Mouse (Mus musculus) ES-Bruce4 (cell line): ENCODE measurements around the gene Themis3. TPM values are rescaled to one million over a fixed set of nuclear protein-coding genes. Genes with fewer than 3 reads are reported as not detected.

Experiments used
- H3K27ac ChIP-seq: 2 replicates; pipeline ENCODE4 v1.5.1; 2012; ENCODE audit warnings: low read length, inconsistent platforms; ENCODE audit not compliant: insufficient read depth
- H3K27me3 ChIP-seq: 2 replicates; pipeline ENCODE4 v1.6.1; 2012; ENCODE audit warnings: mild to moderate bottlenecking, low read length, inconsistent platforms; ENCODE audit not compliant: control insufficient read depth, poor library complexity, insufficient read depth, severe bottlenecking
- H3K36me3 ChIP-seq: 2 replicates; pipeline ENCODE4 v1.6.1; 2012; ENCODE audit warnings: inconsistent platforms, mild to moderate bottlenecking, low read length, moderate library complexity; ENCODE audit not compliant: control insufficient read depth, poor library complexity, insufficient read depth, severe bottlenecking
- H3K4me1 ChIP-seq: one replicate; pipeline ENCODE4 v1.8.1; 2011; ENCODE audit warnings: low read length; ENCODE audit not compliant: control insufficient read depth, insufficient read depth
- H3K4me3 ChIP-seq: 2 replicates; pipeline ENCODE4 v1.5.1; 2011; ENCODE audit warnings: low read depth, mild to moderate bottlenecking, low read length
- H3K9ac ChIP-seq: 2 replicates; pipeline ENCODE4 v1.6.1; 2012; ENCODE audit warnings: low read depth, mild to moderate bottlenecking, inconsistent platforms; ENCODE audit not compliant: poor library complexity, severe bottlenecking
- H3K9me3 ChIP-seq: replicated peaks from 2 replicates; pipeline ENCODE4 v1.6.1; 2012; ENCODE audit warnings: mild to moderate bottlenecking, low read length, inconsistent platforms; ENCODE audit not compliant: control insufficient read depth, poor library complexity, insufficient read depth, severe bottlenecking
- CTCF ChIP-seq: IDR thresholded peaks from one replicate; pipeline ENCODE4 v1.8.1; 2011; ENCODE audit warnings: low read depth, low read length
- EP300 ChIP-seq: IDR thresholded peaks from 2 replicates; pipeline ENCODE4 v1.6.1; 2011; ENCODE audit warnings: low read depth, low read length; ENCODE audit not compliant: insufficient read depth
- POLR2A ChIP-seq: IDR thresholded peaks from one replicate; pipeline ENCODE4 v1.8.1; 2011; ENCODE audit warnings: low read length; ENCODE audit not compliant: insufficient read depth
- polyA plus RNA-seq: library from polyadenylated mRNA; stranded (reverse); fragments of >200 nt; gene quantifications from 2 replicates; pipeline ENCODE4 v1.2.4, GENCODE M21; 2011; ENCODE audit warnings: low read depth; ENCODE audit not compliant: missing spikeins, insufficient read depth, insufficient read length

The Themis3 gene
- polyA plus RNA-seq, 1 experiment: not detected

GRCm38 (mm10) chr17:66564213-66564612 is 30.2 kb downstream of the Themis3 start:
- H3K4me3 ChIP-seq: no peak overlapping the region
- TF ChIP-seq POLR2A (no peak), CTCF (no peak), EP300 (no peak)
- no peaks in the 10 kb centered on the region for H3K9me3 ChIP-seq
- H3K36me3 ChIP-seq: no peaks in the 10 kb centered on the region
- H3K9ac ChIP-seq: no peak overlapping the region
- no peaks in the 10 kb centered on the region for H3K27me3 ChIP-seq
- H3K4me1 ChIP-seq: no peaks in the 10 kb centered on the region
- no peak overlapping the region for H3K27ac ChIP-seq

GRCm38 (mm10) chr17:66563551-66563950 is 30.9 kb downstream of the Themis3 start:
- no peaks in the 10 kb centered on the region for H3K9me3 ChIP-seq
- no peak overlapping the region for H3K4me3 ChIP-seq
- no peaks in the 10 kb centered on the region for H3K4me1 ChIP-seq
- H3K9ac ChIP-seq: no peak overlapping the region
- no peaks in the 10 kb centered on the region for H3K36me3 ChIP-seq
- TF ChIP-seq POLR2A (no peak), EP300 (no peak), CTCF (no peak)
- no peak overlapping the region for H3K27ac ChIP-seq
- no peaks in the 10 kb centered on the region for H3K27me3 ChIP-seq

GRCm38 (mm10) chr17:66561380-66561779 is 33.0 kb downstream of the Themis3 start:
- no peak overlapping the region for H3K27ac ChIP-seq
- no peak overlapping the region for H3K4me3 ChIP-seq
- H3K9ac ChIP-seq: no peak overlapping the region
- H3K27me3 ChIP-seq: no peaks in the 10 kb centered on the region
- no peaks in the 10 kb centered on the region for H3K36me3 ChIP-seq
- TF ChIP-seq EP300 (no peak), CTCF (no peak), POLR2A (no peak)
- H3K9me3 ChIP-seq: no peaks in the 10 kb centered on the region
- no peaks in the 10 kb centered on the region for H3K4me1 ChIP-seq

GRCm38 (mm10) chr17:66558404-66559317 is 35.8 kb downstream of the Themis3 start:
- Histone ChIP-seq H3K9me3 (no peaks in the 10 kb centered on the region), H3K4me1 (no peaks in the 10 kb centered on the region), H3K9ac (no peak overlapping the region), H3K36me3 (no peaks in the 10 kb centered on the region), H3K27ac (no peak overlapping the region), H3K27me3 (no peaks in the 10 kb centered on the region; the same call in 1 of the 2 replicates), H3K4me3 (no peak overlapping the region)
- TF ChIP-seq EP300: no peak
- TF ChIP-seq POLR2A: no peak
- TF ChIP-seq CTCF: peak; percentile 56

GRCm38 (mm10) chr17:66552690-66553089 is 41.7 kb downstream of the Themis3 start:
- Histone ChIP-seq H3K27me3 (no peaks in the 10 kb centered on the region; the same call in 1 of the 2 replicates), H3K4me1 (no peaks in the 10 kb centered on the region), H3K9ac (no peak overlapping the region), H3K36me3 (no peaks in the 10 kb centered on the region), H3K27ac (no peak overlapping the region), H3K9me3 (no peaks in the 10 kb centered on the region), H3K4me3 (no peak overlapping the region)
- TF ChIP-seq EP300 (no peak), CTCF (no peak), POLR2A (no peak)

- H3K36me3 ChIP-seq: no peaks in the 10 kb centered on the region
- no peak overlapping the region for H3K4me3 ChIP-seq
- H3K27me3 ChIP-seq: no peaks in the 10 kb centered on the region; the same call in 1 of the 2 replicates
- no peak overlapping the region for H3K27ac ChIP-seq
- no peak for TF ChIP-seq POLR2A
- TF ChIP-seq EP300: no peak
- TF ChIP-seq CTCF: no peak
- no peak overlapping the region for H3K9ac ChIP-seq
- no peaks in the 10 kb centered on the region for H3K9me3 ChIP-seq
- no peaks in the 10 kb centered on the region for H3K4me1 ChIP-seq
Measured at GRCm38 (mm10) chr17:66550486-66550885, 43.9 kb downstream of the Themis3 start.
